In genomic region chr3:144827257-144827656, GRCm38 (mm10) we compare ENCODE assay signal across 28 mouse cellular contexts. TPM values are rescaled to one million over a fixed set of nuclear protein-coding genes. Genes with fewer than 3 reads are reported as not detected.
"Had no signal": no experiment of that assay in that cellular context is flagged by ENCODE, and none has a peak within 500 bp of the region (broad histone marks: within the 10 kb centered on the region; RNA-seq: fewer than 3 reads in every experiment).

No protein-coding gene starts in this region.

- DNase-seq: kidney, postnatal 25 days; layer of hippocampus, postnatal 36 days; lung, adult 18-20 months; lung, postnatal 10 days; retina, postnatal 1 day; right cerebral cortex, postnatal 25 days; spleen, adult 18-20 months; thymus, postnatal 25 days had no signal

- H3K4me2 ChIP-seq: limb, embryonic 12.5 days; limb, embryonic 15.5 days; liver, embryonic 11.5 days; liver, embryonic 15.5 days; lung, embryonic 15.5 days; midbrain, embryonic 13.5 days; neural tube, embryonic 13.5 days; stomach, embryonic 15.5 days had no signal

- H3K9ac ChIP-seq: limb, embryonic 12.5 days; limb, embryonic 15.5 days; liver, embryonic 15.5 days; lung, embryonic 15.5 days; midbrain, embryonic 13.5 days; neural tube, embryonic 13.5 days; stomach, embryonic 15.5 days had no signal

- H3K9me3 ChIP-seq: limb, embryonic 12.5 days; limb, embryonic 15.5 days; liver, embryonic 15.5 days; lung, embryonic 15.5 days; midbrain, embryonic 10.5 days; midbrain, embryonic 13.5 days; neural tube, embryonic 13.5 days; stomach, embryonic 15.5 days had no signal

- ATAC-seq: intestine, postnatal 0 days; midbrain, embryonic 13.5 days; midbrain, embryonic 16.5 days had no signal

- H3K4me3 ChIP-seq: left cerebral cortex, adult 2 months; limb, embryonic 12.5 days; limb, embryonic 15.5 days; liver, embryonic 15.5 days; lung, embryonic 15.5 days; midbrain, embryonic 10.5 days; midbrain, embryonic 13.5 days; myocyte; neural tube, embryonic 13.5 days; stomach, embryonic 15.5 days had no signal

- H3K4me1 ChIP-seq: limb, embryonic 12.5 days; limb, embryonic 15.5 days; liver, embryonic 15.5 days; lung, embryonic 15.5 days; midbrain, embryonic 10.5 days; midbrain, embryonic 13.5 days; neural tube, embryonic 13.5 days; stomach, embryonic 15.5 days had no signal

- H3K27ac ChIP-seq: left cerebral cortex, adult 2 months; limb, embryonic 12.5 days; limb, embryonic 15.5 days; liver, embryonic 15.5 days; lung, embryonic 15.5 days; macrophage; midbrain, embryonic 10.5 days; midbrain, embryonic 13.5 days; neural tube, embryonic 13.5 days; stomach, embryonic 15.5 days had no signal

- H3K27me3 ChIP-seq: limb, embryonic 12.5 days; limb, embryonic 15.5 days; liver, embryonic 15.5 days; lung, embryonic 15.5 days; midbrain, embryonic 13.5 days; neural tube, embryonic 13.5 days; stomach, embryonic 15.5 days had no signal

- H3K36me3 ChIP-seq: limb, embryonic 12.5 days; limb, embryonic 15.5 days; liver, embryonic 15.5 days; lung, embryonic 15.5 days; midbrain, embryonic 10.5 days; midbrain, embryonic 13.5 days; neural tube, embryonic 13.5 days; stomach, embryonic 15.5 days had no signal

RNA-seq across cellular contexts. Expression of gene Clca3a2, which starts 8.0 kb away (rescaled TPM):
- total RNA-seq: layer of hippocampus, postnatal 36 days; megakaryocyte, adult 5-6 weeks; monocyte, adult 5-6 weeks had no signal
- polyA plus RNA-seq: limb, embryonic 12.5 days; liver, embryonic 15.5 days; macrophage; midbrain, embryonic 10.5 days; midbrain, embryonic 13.5 days; midbrain, embryonic 16.5 days; myocyte had no signal

RNA-seq across cellular contexts. Expression of gene Clca3b, which starts 21.9 kb away (rescaled TPM):
- total RNA-seq: layer of hippocampus, adult 8-10 months; layer of hippocampus, postnatal 10 days; layer of hippocampus, postnatal 36 days; left cerebral cortex, adult 2 months; left cerebral cortex, postnatal 10 days; left cerebral cortex, postnatal 36 days; megakaryocyte, adult 5-6 weeks; monocyte, adult 5-6 weeks had no signal
- polyA plus RNA-seq: limb, embryonic 12.5 days; limb, embryonic 15.5 days; liver, embryonic 11.5 days; liver, embryonic 15.5 days; macrophage; midbrain, embryonic 10.5 days; midbrain, embryonic 13.5 days; midbrain, embryonic 16.5 days; myocyte; neural tube, embryonic 13.5 days had no signal
